Mouse (Mus musculus) embryo, embryonic 11 days (tissue): ENCODE measurements around the gene Chid1.
A peak's percentile ranks its signal among the peaks of the same experiment; 100 is the strongest.

Experiments
- DNase-seq: peaks from one replicate; pipeline ENCODE4 v3.0.0-alpha.2; 2015

Gene Chid1

DNA sequence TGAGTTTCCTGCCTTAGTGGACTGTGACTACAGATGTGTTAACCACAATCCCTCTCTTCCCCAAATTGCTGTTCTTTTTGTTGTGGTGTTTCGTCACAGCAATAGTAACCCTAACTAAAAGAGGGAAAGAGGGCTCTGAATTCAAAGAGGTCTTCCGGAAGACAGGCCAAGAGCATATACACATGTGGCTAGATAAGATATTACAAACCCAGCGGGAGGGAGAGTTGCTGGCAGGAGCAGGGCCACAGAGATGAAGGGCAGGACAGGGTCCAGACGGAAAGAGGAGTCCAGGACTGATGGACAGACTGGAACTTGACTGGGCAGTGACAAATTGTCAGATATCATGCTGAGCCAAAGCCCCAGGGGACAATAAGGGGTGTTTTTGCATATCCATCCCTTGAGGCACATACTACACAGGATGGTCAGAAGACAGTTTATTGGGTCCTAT is 18.7 kb upstream of the Chid1 start:
- DNase-seq: no peak

DNA sequence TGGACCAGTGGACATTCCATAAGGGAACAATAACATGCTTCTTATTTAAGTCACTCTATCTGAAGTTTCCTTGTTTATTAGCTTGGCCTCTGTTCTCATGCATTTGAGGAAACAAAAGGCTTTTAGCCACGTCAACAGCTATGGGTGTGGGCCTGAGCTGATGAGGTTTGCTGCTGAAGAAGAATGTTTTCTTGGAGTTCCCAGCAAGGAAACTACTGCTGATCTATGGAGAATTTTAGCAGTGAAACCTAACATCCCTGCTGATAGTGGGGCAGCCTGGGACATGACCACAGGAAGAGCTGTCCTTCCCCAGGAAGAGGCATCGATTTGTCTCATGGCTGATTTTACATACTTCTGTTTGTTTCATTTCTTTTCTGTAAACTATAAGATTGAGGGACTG is 10.8 kb upstream of the Chid1 start:
- DNase-seq: no peak

DNA sequence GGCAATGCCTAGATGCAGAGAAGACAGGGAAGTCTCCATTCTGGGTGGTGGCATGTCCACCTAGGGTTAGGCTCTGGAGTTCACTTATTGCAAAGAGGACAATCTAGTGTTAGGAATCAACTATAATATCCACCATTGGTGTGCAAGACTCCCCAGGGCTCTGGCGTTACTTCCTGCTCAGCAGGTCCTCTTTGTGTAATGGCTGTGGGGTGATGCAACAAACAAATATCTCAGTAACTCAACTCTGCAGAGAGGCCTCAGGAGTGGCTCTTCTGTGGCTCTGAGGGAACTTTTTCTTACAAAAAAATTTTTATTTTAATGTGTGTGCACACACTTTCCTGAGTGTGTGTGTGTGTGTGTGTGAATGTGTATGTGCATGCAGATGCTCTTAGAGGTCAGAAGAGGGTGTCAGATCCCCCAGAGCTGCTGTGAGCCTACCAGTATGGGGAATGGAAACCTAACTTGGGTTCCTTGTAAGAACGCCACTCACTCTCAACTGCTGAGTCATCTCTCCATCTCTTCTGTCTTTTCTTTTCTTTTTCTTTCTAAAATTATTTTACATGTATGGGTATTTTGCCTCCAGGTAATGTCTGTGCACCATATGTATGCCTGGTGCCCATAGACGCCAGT is 9.9 kb upstream of the Chid1 start:
- no peak for DNase-seq

DNA sequence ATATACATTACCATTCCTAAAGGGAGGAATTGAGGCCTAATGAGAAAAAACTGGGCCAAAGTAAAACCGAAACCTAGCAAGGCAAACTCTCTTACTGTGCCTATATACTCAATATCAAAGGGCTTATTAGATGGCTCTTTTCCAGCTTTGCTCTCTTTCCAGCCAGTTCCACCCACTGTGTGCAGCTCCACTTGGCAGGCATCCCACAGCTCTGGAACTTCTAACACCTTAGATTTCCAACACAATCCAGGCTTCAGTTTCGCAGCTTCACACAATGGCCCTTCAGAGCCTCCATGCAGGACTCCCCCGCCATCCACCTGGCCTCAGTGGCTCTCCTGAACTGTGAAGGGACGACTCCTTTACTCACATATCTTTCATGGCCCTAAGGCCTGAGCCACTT is 5.0 kb upstream of the Chid1 start:
- no peak for DNase-seq

DNA sequence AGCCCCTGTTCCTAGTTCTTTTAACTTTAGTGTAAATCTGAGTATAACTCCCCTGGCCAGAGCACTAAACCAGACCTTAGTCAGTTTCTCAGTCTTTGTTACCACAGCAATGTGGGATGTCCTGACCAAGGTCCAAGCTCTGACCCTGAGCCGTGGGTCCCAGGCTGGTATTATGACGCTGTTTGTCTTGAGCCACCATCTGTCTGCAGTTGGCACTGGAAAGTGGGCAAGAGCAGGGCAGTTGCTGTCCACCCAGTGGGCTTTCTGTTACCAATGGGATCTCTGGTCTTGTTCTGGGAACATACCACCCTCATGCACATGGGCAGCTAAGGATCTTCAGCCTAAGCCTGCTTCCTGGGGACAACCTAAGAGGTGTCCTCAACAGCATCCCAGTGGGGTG is 2.9 kb upstream of the Chid1 start:
- no peak for DNase-seq

DNA sequence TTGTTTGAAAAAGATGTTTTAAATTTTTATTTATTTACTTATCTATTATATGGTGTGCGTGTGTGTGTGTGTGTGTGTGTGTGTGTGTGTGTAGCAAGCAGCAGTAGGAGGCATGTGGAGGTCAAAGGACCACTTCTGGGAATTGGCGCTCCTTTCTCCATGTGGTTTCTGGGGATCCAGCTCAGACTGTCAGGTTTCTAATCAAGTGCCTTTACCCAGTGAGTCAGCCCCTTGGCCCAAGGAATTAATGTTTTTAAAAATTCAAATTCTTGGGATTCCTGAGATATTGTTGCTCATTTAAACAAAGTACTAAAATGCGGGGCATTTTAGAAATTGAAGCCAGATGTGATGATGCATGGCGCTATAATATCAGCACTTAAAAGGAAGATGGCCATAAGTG is 2.0 kb upstream of the Chid1 start:
- no peak for DNase-seq

DNA sequence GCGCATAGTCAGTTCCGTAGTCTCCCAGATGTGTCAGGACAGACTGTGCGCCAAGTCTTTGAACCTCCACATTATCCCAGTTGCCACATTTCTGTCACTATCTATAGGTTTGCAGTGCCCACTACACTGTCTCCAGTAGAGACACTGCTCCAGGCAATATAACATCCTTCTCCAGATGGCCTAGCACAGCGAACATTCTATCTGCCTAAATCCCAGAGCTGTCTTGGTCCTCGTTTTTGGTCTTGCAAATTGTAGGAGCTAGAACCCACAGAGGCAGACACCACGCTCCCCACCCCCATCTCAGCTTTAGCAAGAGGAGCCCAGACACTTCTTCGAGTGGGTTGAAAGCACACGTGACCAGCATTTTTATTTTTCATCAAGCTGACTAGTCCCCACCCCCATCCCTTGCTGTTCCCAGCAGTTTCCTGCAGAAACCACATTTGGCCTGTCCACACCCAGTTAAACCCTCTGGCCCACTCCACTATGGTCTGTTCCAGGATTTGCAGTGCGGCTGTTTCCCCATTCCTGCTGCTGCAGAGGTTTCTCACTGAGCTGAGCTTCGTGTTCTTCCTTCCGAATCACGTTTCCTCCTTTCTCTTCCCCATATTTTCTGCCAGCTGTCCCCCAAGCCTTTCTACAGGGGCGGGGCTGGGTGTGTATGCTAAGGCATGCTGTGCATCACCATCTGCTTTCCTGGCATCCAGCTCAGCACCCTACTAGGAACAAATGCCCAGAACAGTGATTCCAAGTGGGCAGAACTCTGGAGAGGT is 840 bp upstream of the Chid1 start:
- DNase-seq: no peak

DNA sequence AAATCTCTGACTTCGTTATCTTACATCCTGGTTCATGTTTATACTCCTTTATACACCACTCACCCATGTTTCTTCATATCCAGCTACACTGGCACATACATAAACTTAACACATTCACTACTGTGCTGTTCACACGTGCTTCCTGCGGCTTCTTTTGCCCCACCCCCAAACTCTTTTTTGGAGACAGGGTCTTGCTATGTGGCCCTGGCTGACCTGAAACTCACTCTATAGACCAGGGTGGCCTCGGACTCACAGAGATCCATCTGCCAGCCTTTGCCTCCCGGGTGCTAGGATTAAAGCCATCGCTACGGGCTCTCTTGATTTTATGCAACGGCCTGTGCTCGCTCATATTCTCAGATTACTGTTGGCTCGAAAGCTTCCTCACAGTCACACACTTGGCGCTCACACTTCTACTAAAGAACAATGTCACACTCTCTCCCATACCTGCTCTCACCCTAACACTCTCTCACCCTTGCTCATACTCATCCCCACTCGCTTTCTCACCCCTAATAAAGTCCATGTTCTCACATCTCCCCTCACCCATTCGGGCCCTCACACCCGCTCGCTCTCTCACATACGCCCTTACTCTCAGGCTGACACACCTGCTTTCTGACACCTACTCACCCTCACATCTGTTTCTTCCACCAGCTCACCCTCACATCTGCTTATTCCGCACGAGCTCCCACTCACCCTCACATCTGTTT is 653 bp downstream of the Chid1 start:
- peak; percentile 13 for DNase-seq

DNA sequence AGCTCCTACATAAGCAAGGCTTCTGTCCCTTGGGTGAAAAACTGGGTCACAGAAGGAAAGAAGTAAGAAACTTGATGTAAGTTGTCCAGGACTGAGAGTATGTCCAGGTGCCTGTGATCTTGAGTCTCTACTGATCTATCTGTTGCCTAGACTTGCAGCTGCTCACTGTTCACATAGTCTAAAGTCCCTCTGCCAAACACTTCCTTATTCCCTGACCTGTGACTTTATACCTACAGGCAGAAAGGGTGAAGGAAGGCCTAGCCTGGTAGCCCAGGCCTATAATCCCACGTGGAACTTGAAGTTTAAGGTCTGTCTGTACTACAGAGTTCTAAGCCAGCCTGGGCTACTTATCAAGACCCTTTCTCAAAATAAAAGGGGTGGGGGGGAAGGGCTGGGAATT is 4.1 kb downstream of the Chid1 start:
- no peak for DNase-seq

DNA sequence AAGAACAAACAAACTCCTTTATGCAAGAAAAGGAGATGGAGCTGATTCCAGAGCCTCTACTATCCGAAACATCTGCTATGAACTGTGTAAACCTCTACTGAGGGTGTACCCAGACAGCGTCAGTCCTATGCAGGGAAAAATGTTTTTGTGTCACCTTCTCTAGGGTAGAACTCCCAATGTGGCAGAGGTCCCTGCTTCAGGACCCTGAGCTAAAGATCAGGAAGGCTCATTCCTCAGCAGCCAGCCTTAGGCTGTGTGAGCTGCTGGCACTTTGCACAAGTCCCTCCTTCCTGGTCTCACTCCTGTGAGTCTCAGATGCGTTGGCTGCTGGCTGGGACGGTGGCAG is 14.1 kb downstream of the Chid1 start:
- DNase-seq: no peak

DNA sequence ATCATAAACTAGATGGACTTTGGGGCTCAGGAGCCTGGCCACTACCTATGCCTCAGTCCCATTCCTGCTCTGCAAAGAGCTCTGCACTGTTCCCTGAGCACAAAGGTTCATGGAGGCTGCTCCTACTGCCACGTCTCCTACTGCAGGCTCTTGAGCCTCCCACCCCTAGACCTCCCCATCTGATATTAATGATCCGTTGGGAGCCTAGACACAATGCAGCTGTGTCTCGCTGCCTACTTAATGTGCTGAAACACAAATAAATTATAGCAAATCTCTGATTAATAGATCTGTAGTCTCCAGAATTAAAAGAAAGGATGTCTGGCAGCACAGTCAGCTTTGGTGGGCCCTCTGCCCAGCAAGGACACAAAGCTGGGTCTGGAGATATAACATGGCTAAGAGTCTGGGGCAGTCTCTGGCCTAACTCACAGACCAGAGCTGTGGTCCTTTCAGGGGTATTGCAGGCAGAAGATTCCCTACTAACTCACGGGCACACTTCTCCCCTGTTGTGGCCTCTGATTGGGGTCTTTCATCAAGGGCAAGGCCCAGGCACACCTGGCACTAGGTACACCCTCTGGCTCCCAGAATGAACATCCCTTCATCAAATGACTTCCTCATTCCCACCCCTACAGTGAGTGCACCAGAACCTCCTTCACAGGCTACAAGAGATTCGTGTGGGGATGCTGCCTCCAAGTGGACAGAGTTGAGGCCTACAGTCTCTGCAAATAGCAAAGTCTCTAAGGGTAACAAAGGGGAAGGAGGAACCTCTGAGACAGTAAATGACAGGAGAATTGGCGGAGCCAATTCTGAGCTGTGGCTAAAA is 14.7 kb downstream of the Chid1 start:
- peak; percentile 80 for DNase-seq

DNA sequence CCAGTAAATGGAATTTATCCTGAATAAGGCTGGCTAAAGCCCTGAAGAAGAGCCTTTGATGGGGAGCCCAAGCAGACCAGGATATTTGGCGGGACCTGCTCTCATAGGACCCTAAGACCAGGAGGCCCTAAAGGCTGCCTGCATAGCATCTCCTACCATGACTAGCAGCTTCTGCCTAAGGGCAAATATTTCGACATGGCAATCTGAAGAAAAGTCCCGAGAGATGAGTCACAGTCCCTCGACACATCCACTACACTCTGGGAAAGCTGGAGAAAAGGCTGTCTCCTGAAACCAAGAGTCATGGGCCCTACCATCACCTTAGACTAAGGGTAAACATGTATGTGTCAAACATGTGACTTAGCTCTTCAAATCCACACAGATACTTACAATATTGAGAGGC is 15.4 kb downstream of the Chid1 start:
- no peak for DNase-seq

DNA sequence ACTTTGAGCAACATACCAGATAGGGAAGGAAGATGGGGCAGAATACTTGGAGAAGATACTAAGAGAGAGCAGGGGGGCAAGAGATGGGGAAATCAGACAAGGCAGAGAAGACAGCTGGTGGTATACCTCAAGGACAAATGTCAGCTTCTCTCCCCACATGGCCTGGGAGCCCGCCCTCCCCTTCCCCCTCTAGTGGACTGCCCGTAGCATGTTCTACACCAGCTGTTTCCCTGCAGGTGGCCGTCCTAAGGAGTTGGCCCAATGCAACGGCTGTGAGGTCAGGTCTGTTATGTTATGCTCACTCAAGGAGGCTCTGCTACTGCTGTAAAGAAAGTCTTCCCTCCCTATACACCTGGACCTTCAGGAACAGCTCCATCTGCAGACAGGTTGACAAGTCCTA is 16.6 kb downstream of the Chid1 start:
- DNase-seq: peak; percentile 6

DNA sequence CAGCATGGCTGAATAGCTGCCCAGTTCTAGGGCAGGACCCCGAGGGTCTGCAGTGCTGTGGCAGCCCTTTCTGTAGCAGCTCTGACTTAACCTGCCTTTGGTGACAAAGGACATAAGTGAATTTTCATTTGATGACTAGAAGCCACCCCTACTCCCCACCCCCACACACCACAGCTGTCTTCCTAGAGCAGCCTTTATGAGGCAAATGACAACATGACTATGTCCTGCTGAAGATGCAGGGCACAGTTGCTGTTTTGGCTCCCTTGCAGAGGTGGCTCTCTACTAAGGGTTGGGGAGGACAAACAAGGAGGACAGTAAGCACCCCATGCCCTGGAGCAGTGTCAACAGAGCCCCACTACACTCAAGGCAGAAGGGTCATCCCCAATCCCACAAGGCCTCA is 19.9 kb downstream of the Chid1 start:
- DNase-seq: no peak

DNA sequence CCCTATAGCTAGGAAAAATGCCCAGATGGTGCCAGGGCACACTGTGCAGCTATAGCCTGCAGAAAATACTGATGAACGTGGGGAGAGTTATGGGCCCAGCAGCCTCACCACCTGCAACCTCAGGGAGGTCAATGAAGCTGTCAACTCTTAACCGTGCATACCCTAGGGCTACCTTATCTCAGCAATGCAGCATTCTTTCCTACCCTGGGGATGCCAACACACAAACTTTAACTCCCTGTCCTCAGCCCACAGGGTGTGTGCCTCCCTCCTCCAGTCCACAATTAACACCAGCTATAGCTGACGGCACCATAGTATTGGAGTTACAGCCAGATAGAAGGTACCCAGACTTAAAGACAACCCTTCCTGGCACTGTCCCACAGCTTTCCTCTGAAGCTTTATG is 20.7 kb downstream of the Chid1 start:
- DNase-seq: no peak

DNA sequence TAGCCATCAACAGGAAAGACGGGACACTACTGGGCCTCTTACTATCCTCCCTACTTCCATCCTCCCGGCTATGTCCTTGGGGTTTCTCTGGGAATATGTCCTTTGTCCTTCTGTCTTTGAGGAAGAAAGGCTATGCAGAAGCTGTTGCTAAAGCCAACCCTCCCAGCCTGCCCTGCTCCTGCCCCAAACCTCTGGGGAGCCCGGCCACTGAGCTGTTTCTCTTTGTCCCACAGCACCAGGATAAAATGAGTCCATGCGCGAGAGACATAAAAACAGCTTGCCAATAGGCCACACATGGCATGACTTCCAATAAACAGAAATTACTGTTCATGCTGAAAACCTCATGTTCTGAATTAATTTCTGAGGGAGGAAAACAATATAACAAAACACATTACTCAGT is 21.4 kb downstream of the Chid1 start:
- no peak for DNase-seq

DNA sequence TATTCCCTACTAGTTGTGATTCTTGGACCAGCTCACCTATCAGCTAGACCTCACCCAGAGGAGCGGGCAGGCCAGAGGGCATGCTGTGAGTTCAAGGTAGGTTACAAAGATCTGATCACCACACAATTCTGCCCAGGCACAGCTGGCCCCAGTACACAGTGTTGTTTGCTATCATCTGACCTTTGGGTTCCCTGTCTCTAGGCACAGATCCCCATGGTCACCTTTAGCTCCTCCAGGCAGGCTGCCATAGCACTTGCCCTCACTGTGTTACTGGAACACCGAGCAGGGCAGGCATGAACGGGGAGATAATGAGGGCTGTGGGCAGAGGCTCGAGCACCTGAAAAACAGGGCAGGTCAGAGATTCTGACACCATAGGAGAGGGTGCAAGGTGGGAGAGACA is 22.0 kb downstream of the Chid1 start:
- DNase-seq: no peak

DNA sequence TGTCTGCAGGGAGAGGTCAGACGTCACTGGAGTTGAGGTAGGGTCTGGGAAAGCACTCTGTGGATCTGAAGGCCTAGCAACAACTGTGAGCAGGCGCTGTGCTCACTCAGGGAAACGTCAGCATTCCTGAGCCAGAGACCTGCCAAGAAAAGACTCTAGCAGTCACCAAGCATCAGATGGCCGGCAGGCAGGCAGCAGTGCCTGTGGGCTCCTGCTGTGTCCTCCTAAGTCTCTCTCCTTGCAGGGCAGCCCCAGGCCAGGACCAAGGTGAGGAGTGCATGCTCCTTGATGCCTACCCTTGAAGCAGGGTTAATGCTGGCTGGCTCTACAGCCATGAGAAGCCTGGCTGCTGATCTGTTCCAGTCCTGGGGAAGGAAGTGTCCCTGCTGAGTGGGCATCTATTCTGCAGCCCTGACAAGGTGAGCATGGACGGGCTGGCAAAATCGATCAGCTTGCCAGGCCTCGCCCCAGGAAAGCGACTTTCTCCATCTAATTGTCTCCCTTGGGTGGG is 28.9 kb downstream of the Chid1 start:
- no peak for DNase-seq

DNA sequence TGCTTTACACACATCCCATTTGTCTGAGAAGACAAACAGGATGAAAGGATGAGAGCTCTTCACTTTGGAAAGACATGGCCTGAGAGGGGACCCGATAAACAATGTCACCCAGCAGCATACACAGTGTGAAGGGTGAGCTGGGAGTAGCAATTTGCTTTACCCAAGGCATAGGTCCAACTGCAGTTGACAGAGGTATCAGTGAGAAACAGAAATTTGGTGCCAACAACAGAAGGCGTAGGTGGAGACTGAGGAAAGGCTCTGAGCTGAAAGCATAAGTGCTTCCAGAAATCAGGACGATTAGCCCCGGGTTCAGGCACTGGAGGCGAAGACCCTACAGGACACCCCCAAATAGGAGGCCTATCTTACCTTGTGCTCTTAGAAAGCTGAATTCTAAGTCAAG is 29.5 kb downstream of the Chid1 start:
- DNase-seq: no peak

DNA sequence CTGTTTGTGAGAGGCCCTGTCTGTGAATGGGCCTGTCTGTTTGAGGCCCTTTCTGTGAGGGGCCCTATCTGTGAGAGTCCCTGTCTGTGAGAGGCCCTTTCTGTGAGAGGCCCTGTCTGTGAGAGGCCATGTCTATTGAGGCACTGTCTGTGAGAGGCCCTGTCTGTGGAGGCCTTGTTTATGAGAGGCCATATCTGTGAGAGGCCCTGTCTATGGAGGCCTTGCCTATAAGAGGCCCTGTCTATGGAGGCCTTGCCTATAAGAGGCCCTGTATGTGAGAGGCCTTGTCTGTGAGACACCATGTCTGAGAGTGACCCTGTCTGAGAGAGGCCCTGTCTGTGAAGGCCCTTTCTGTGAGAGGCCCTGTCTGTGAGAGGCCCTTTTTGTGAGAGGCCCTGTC is 31.5 kb downstream of the Chid1 start:
- DNase-seq: no peak

DNA sequence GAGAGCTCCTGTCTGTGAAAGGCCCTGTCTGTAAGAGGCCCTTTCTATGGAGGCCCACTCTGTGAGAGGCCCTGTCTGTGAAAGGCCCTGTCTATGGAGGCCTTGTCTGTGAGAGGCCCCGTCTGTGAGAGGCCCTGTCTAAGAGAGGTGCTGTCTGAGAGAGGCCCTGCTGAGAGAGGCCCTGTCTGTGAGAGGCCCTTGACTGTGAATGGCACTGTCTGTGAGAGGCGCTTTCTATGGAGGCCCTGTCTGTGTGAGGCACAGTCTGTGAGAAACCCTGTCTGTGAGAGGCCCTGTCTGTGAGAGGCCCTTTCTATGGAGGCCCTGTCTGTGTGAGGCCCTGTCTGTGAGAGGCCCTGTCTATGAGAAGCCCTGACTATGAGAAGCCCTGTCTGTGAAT is 33.4 kb downstream of the Chid1 start:
- DNase-seq: no peak

DNA sequence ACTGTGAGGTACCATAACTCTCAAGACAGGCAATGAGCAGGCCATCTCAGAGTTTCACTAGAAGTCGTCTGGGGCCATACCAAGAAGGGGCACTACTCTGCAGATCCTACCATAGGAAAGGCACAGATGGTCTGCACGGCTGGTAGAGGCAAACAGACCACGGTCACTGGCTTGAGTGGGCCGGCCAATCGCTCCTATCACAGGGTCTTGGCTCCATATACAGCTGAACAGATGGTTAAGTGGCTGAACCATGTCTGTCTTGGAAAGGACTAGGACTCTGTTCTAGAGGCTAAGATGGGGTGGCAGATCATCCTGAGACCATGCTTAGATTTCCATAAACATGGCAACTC is 37.1 kb downstream of the Chid1 start:
- no peak for DNase-seq

DNA sequence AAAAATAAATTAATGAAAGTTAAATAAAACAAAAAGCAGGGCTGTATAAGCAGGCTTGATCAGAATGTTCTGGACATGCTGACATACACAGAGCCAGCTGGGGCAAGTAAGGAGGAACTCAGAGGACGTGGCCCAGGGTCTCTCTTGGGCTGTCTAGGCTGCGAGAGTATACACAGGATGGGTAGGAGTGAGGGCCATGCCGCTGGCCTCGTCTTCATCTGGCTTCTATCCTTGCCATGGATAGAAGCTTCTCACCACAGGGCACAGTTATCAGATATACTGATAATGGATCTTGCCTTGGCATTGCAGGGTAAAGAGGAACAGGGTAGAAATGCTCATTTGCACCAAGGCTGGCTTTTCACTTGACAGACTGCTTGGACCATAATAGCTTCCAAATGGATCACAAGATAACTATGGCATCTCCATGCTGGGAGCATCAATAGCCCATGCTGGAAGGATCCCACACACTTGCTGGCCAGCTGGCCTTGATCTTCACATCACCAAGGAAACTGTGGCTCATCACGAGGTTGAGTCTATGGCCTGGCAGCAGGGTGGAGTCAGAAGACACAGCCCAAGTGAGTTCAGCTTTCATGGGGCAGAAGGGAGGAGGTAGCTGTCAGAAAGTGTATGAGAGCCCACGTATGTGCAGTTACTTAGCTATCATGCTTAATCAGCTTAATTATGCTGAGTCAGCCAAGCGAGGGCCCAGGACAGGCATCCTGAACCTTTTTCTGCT is 37.7 kb downstream of the Chid1 start:
- DNase-seq: no peak
